Mouse (Mus musculus) myocyte (in vitro differentiated cells): ENCODE results near the gene Itsn1. TPM values are rescaled to one million over a fixed set of nuclear protein-coding genes. Genes with fewer than 3 reads are reported as not detected.

Experiments
- H3K27me3 ChIP-seq: one replicate; pipeline ENCODE4 v1.6.1; 2011; ENCODE audit not compliant: control insufficient read depth, insufficient read depth, insufficient read length
- H3K36me3 ChIP-seq: one replicate; pipeline ENCODE4 v1.6.1; 2011; ENCODE audit not compliant: control insufficient read depth, insufficient read depth
- H3K4me2 ChIP-seq: one replicate; pipeline ENCODE4 v1.6.1; 2011; ENCODE audit warnings: low read depth, control low read depth
- H3K4me3 ChIP-seq: one replicate; pipeline ENCODE4 v1.5.1; 2011; ENCODE audit warnings: mild to moderate bottlenecking, control low read depth, moderate library complexity
- H3K79me2 ChIP-seq: one replicate; pipeline ENCODE4 v1.6.1; 2011; ENCODE audit not compliant: control insufficient read depth, insufficient read depth
- H3ac ChIP-seq: one replicate; pipeline ENCODE4 v1.6.1; 2011; ENCODE audit not compliant: control insufficient read depth, insufficient read length
- CEBPB ChIP-seq: IDR thresholded peaks from 2 replicates; pipeline ENCODE4 v1.6.1; 2011; ENCODE audit warnings: mild to moderate bottlenecking, moderate library complexity; ENCODE audit not compliant: poor library complexity, insufficient read depth, severe bottlenecking
- E2F4 ChIP-seq: IDR thresholded peaks from one replicate; pipeline ENCODE4 v1.6.1; 2011; ENCODE audit warnings: mild to moderate bottlenecking, control low read depth, moderate library complexity; ENCODE audit not compliant: insufficient read depth
- MAX ChIP-seq: IDR thresholded peaks from one replicate; pipeline ENCODE4 v1.6.1; 2011; ENCODE audit warnings: low read depth, mild to moderate bottlenecking, control low read depth
- MYOD1 ChIP-seq, 3 experiments: IDR thresholded peaks; one replicate each; pipeline ENCODE4 v1.6.1; 2011; ENCODE audit warnings: control low read depth in 2 of 3, low read depth in 2 of 3, mild to moderate bottlenecking in 2 of 3, moderate library complexity in 1 of 3; ENCODE audit not compliant: insufficient read length in 2 of 3, control insufficient read depth in 1 of 3
- MYOG ChIP-seq, 3 experiments: IDR thresholded peaks; one replicate each; pipeline ENCODE4 v1.6.1; 2011; ENCODE audit warnings: control low read depth in 2 of 3, low read depth in 2 of 3, mild to moderate bottlenecking in 2 of 3; ENCODE audit not compliant: insufficient read length in 2 of 3, control insufficient read depth in 1 of 3, insufficient read depth in 1 of 3
- POLR2A ChIP-seq: IDR thresholded peaks from one replicate; pipeline ENCODE4 v1.6.1; 2011; ENCODE audit warnings: low read depth, mild to moderate bottlenecking, control low read depth, moderate library complexity; ENCODE audit not compliant: insufficient read length
- POLR2AphosphoS2 ChIP-seq: IDR thresholded peaks from one replicate; pipeline ENCODE4 v1.6.1; 2011; ENCODE audit warnings: low read depth, control low read depth; ENCODE audit not compliant: insufficient read length
- REST ChIP-seq: IDR thresholded peaks from one replicate; pipeline ENCODE4 v1.6.1; 2011; ENCODE audit warnings: mild to moderate bottlenecking, control low read depth, moderate library complexity; ENCODE audit not compliant: insufficient read depth, insufficient read length
- SRF ChIP-seq: IDR thresholded peaks from one replicate; pipeline ENCODE4 v1.6.1; 2011; ENCODE audit warnings: low read depth; ENCODE audit not compliant: control insufficient read depth, insufficient read length
- TCF12 ChIP-seq: IDR thresholded peaks from one replicate; pipeline ENCODE4 v1.6.1; 2011; ENCODE audit warnings: mild to moderate bottlenecking, control low read depth; ENCODE audit not compliant: poor library complexity, insufficient read depth, severe bottlenecking
- TCF3 ChIP-seq: IDR thresholded peaks from one replicate; pipeline ENCODE4 v1.6.1; 2011; ENCODE audit warnings: low read depth, control low read depth; ENCODE audit not compliant: insufficient read length
- USF1 ChIP-seq: IDR thresholded peaks from one replicate; pipeline ENCODE4 v1.6.1; 2011; ENCODE audit warnings: low read depth, mild to moderate bottlenecking, control low read depth, moderate library complexity
- polyA plus RNA-seq: library from polyadenylated mRNA; unstranded; fragments of >200 nt; fragmentation: generic; extraction: Trizol; gene quantifications from one replicate; pipeline ENCODE4 v1.2.1, GENCODE M21; 2012; ENCODE audit warnings: missing spikeins

Gene Itsn1
- polyA plus RNA-seq, 1 experiment, result 27.5 TPM

DNA sequence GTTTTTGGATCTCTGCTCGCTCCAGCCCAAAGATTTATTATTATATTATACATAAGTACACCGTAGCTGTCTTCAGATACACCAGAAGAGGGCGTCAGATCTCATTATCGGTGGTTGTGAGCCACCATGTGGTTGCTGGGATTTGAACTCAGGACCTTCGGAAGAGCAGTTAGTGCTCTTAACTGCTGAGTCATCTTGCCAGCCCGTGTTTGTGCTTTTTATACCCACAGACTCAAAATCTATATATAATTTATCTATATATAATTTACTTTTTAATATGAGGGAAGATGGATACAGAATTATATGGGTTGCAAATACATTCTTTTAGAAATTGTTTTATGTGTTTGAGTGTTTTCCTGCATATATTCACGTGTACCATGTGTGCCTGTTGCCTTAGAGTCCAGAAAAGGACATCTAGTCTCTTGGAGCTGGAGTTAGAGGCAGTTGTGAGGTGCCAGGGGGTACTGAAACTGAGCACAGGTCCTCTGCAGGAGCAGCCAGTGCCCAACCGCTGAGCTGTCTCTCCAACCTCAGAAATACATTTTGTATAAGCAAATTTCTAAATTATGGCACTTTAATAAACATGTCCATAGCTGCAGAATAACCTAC lies 203.1 kb downstream of the Itsn1 start:
- peak overlapping the region; percentile 68 for H3K4me2 ChIP-seq
- H3K36me3 ChIP-seq, result peaks cover 25% of the 10 kb centered on the region
- H3K4me3 ChIP-seq, result peak overlapping the region; percentile 86
- H3K79me2 ChIP-seq, result peaks cover 25% of the 10 kb centered on the region
- TF ChIP-seq CEBPB, result no peak
- TF ChIP-seq E2F4, result no peak
- no peak for TF ChIP-seq REST
- no peak for TF ChIP-seq MAX
- no peak for TF ChIP-seq TCF12
- no peak overlapping the region for H3ac ChIP-seq
- no peaks in the 10 kb centered on the region for H3K27me3 ChIP-seq

DNA sequence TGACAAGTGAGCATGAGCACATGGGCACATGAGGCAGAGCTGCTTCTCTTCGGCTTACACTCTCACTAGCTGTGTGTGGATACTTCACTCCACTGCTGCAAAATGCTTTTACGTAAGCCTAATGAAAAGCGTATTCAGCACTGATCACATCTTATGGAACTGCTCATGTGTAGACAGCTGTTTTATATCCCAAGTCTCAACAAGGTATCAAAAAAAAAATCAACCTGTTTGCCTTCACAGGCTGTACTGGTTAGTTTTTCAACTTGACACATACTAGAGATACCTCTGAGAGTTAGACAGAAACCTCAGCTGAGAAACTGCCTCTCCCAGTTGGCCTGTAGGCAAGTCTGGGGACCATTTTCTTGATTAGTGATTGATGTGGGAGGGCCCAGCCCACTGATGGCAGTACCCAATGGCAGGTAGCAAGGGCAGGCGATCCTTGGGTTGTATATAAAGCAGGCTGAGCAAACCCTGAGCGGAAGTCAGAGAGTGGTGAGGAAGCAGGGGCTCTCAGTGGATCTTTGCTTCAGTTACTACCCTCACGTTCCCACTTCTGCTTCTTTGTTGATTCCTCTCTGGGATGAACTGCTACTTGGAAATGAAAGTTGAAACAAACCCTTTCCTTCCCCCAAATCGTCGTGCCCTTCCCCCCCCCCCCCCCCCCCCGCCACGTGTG lies 203.9 kb downstream of the Itsn1 start:
- Histone ChIP-seq H3K79me2 (peaks cover 25% of the 10 kb centered on the region), H3K27me3 (no peaks in the 10 kb centered on the region), H3K36me3 (peaks cover 18% of the 10 kb centered on the region), H3ac (no peak overlapping the region), H3K4me3 (no peak overlapping the region), H3K4me2 (no peak overlapping the region)
- TF ChIP-seq REST (no peak), CEBPB (no peak), SRF (no peak), POLR2AphosphoS2 (no peak), MAX (no peak), MYOD1 (IDR thresholded peaks at IDR 0.05; ENCODE audit: control insufficient read depth in 1 of 3, insufficient read length in 2 of 3, low read depth in 2 of 3) (no peak), TCF12 (no peak), TCF3 (no peak), MYOG (IDR thresholded peaks at IDR 0.05; ENCODE audit: control insufficient read depth in 1 of 3, insufficient read depth in 1 of 3, insufficient read length in 2 of 3, low read depth in 2 of 3) (no peak), USF1 (no peak), E2F4 (no peak), POLR2A (no peak)

- Histone ChIP-seq H3ac (no peak overlapping the region), H3K36me3 (no peaks in the 10 kb centered on the region), H3K79me2 (peaks cover 12% of the 10 kb centered on the region), H3K27me3 (no peaks in the 10 kb centered on the region), H3K4me2 (no peak overlapping the region), H3K4me3 (no peak overlapping the region)
- no peak for TF ChIP-seq TCF12
- TF ChIP-seq CEBPB, result no peak
- TF ChIP-seq E2F4, result no peak
- no peak for TF ChIP-seq REST
- TF ChIP-seq MYOG (IDR thresholded peaks at IDR 0.05; ENCODE audit: control insufficient read depth in 1 of 3, insufficient read depth in 1 of 3, insufficient read length in 2 of 3, low read depth in 2 of 3), result no peak
- no peak for TF ChIP-seq TCF3
- TF ChIP-seq USF1, result no peak
- no peak for TF ChIP-seq POLR2A
- TF ChIP-seq SRF, result no peak
- no peak for TF ChIP-seq MAX
- no peak for TF ChIP-seq MYOD1 (IDR thresholded peaks at IDR 0.05; ENCODE audit: control insufficient read depth in 1 of 3, insufficient read length in 2 of 3, low read depth in 2 of 3)
- TF ChIP-seq POLR2AphosphoS2, result no peak
These were observed 206.0 kb downstream of the Itsn1 start for GRCm38 (mm10) chr16:91935108-91935507.

DNA sequence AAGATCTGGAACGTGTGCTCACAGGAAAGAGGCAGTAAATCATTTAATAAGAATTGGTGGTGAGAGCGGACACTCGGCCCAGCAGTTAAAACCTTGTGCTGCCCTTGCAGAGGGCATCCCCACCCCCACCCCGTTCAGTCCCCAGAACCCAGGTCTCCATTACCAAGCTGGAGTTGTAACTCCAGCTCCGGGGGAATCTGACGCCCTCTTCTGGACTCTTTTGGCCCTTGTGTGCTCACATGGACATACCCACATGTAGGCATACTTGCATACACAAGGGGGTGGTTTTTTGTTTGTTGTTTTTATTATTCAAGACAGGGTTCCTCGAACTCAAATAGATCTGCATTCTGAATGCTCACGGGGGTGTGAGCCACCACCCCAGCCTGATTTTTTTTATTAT lies 206.6 kb downstream of the Itsn1 start:
- no peak overlapping the region for H3K4me3 ChIP-seq

More for the DNA sequence above, 206.6 kb downstream of the Itsn1 start:
- H3K36me3 ChIP-seq, result no peaks in the 10 kb centered on the region
- no peak overlapping the region for H3ac ChIP-seq
- TF ChIP-seq REST (no peak), SRF (no peak), E2F4 (no peak), USF1 (no peak), MYOD1 (IDR thresholded peaks at IDR 0.05; ENCODE audit: control insufficient read depth in 1 of 3, insufficient read length in 2 of 3, low read depth in 2 of 3) (no peak), TCF12 (no peak), CEBPB (no peak), POLR2A (no peak), POLR2AphosphoS2 (no peak), MYOG (IDR thresholded peaks at IDR 0.05; ENCODE audit: control insufficient read depth in 1 of 3, insufficient read depth in 1 of 3, insufficient read length in 2 of 3, low read depth in 2 of 3) (no peak), MAX (no peak), TCF3 (no peak)
- H3K79me2 ChIP-seq, result peaks cover 6% of the 10 kb centered on the region
- H3K4me2 ChIP-seq, result no peak overlapping the region
- no peaks in the 10 kb centered on the region for H3K27me3 ChIP-seq
